Mouse (Mus musculus): ENCODE data around the gene C330007P06Rik. TPM values are rescaled to one million over a fixed set of nuclear protein-coding genes. Genes with fewer than 3 reads are reported as not detected.
"Not testable (repeated sequence)": the region's sequence is repeated elsewhere in the genome, so short reads cannot be mapped to it uniquely, and the experiment has no call there.

The C330007P06Rik gene
- total and polyA plus RNA-seq, 3 experiments = 18.6 to 61.2 (median 53.0) TPM

DNA sequence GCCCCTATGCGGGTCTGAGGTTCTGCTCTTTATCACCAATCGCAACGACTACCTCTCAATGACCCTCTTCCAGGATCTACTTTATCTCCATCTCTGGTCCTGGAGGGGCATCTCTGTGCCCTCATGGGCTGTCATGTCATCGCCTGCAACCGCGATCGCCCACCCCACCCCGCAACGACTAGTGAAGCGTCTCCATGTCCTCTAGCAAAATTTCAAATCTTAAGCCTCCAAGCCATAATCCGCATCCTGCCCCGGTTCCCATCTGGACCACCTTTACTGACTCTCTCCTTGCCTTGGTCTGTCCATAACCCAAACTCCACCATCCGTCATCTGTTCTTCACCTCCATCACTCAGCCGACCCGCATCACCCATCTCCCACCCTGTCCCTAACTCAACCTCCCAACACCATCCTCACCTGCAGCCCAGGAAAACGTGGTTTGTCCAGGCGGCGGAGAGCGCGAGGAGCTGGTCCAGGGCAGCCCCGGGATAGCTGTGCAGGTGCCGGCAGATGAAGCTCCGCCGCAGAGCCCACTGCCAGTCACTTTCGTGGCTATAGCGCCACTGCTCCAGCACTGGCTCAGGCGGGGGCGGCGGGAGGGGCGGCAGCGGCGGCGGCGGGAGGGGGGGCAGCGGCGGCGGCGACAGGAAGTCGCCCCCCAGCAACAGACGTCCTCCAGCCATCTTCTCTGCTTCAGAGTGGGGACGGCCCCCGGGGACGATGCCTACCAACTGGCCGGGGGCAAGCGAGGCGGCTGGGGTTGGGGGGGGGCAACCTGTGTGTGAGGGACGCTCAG, 28.6 kb upstream of the C330007P06Rik start, which contains the start of gene Nkrf:
Gene Nkrf, minus strand, starts transcription at position 579 of the 794 bp plus-strand sequence.
- peak; percentile 34 for DNase-seq (ENCODE audit: extremely low read depth)
- Histone ChIP-seq H3K79me2 (replicated peaks; ENCODE audit: control insufficient read depth, extremely low read depth, insufficient read depth, poor library complexity, severe bottlenecking) (peaks cover 30% of the 10 kb centered on the region), H3K9me3 (replicated peaks; ENCODE audit: low read length) (no peaks in the 10 kb centered on the region), H3K27me3 (replicated peaks) (no peaks in the 10 kb centered on the region), H3K4me2 (ENCODE audit: insufficient read depth, low read depth, poor library complexity, severe bottlenecking) (peak within 1 kb of the TSS; percentile 78), H3K4me1 (ENCODE audit: control insufficient read depth in 1 of 2, insufficient read depth in 2 of 2) (no peaks in the 10 kb centered on the region), H3K9ac (ENCODE audit: insufficient read depth, low read depth) (peak within 1 kb of the TSS; percentile 88), H3K4me3 (replicated peaks in 1 of 3; ENCODE audit: low read depth in 2 of 3, low read length in 2 of 3, poor library complexity in 1 of 3) (peak within 1 kb of the TSS; percentile 64 to 98 (median 70)), H3K36me3 (replicated peaks in 1 of 2; ENCODE audit: control insufficient read depth in 1 of 2, insufficient read depth in 1 of 2, low read length in 1 of 2) (no peaks in the 10 kb centered on the region), H3K27ac (ENCODE audit: insufficient read depth, low read depth) (peak within 1 kb of the TSS; percentile 55; the same call in 1 of the 2 replicates)
- dilution Hi-C loops (cut with MboI; ENCODE audit: extremely low pct_ligation_motif_present, extremely low pct_unique_long_range_greater_than_20kb, low sequenced_read_pairs) = no loop called here
- in situ Hi-C loops (cut with MboI; ENCODE audit: low pct_ligation_motif_present, low pct_unique_long_range_greater_than_20kb, low sequenced_read_pairs) = loop anchor here (10.0 to 25.0 kb wide), 2 partner anchors 78 to 140 kb away; no protein-coding TSS in a partner anchor
- TF ChIP-seq NELFE (IDR thresholded peaks at IDR 0.05; ENCODE audit: low read depth, low read length) (no peak), POLR2AphosphoS2 (IDR thresholded peaks at IDR 0.05; ENCODE audit: low read depth, low read length) (no peak; the same call in 1 of the 2 replicates), MXI1 (IDR thresholded peaks at IDR 0.05; ENCODE audit: low read depth, low read length) (no peak), SIN3A (IDR thresholded peaks at IDR 0.05; ENCODE audit: low read length) (peak; percentile 27; the same call in 1 of the 2 replicates)

- H3K27me3 ChIP-seq (replicated peaks) = no peaks in the 10 kb centered on the region
- in situ Hi-C loops (cut with MboI; ENCODE audit: low pct_ligation_motif_present, low pct_unique_long_range_greater_than_20kb, low sequenced_read_pairs) (loop anchor here (10.0 to 25.0 kb wide), 2 partner anchors 77 to 139 kb away; no protein-coding TSS in a partner anchor), dilution Hi-C loops (cut with MboI; ENCODE audit: extremely low pct_ligation_motif_present, extremely low pct_unique_long_range_greater_than_20kb, low sequenced_read_pairs) (no loop called here)
- H3K4me2 ChIP-seq (ENCODE audit: insufficient read depth, low read depth, poor library complexity, severe bottlenecking) = peak overlapping the region; percentile 78
- H3K4me3 ChIP-seq (replicated peaks in 1 of 3; ENCODE audit: low read depth in 2 of 3, low read length in 2 of 3, poor library complexity in 1 of 3) = peak overlapping the region; percentile 64 to 98 (median 70)
- TF ChIP-seq ZNF384 (IDR thresholded peaks at IDR 0.05; ENCODE audit: low read depth, low read length) (peak; percentile 46; the same call in 1 of the 2 replicates), MAFK (IDR thresholded peaks at IDR 0.05; ENCODE audit: insufficient replicate concordance, low read length) (no peak)
- H3K4me1 ChIP-seq (ENCODE audit: control insufficient read depth in 1 of 2, insufficient read depth in 2 of 2) = no peaks in the 10 kb centered on the region
- H3K36me3 ChIP-seq (replicated peaks in 1 of 2; ENCODE audit: control insufficient read depth in 1 of 2, insufficient read depth in 1 of 2, low read length in 1 of 2) = no peaks in the 10 kb centered on the region
- no peaks in the 10 kb centered on the region for H3K9me3 ChIP-seq (replicated peaks; ENCODE audit: low read length)
- no peak overlapping the region for H3K27ac ChIP-seq (ENCODE audit: insufficient read depth, low read depth)
- peak overlapping the region; percentile 88 for H3K9ac ChIP-seq (ENCODE audit: insufficient read depth, low read depth)
- H3K79me2 ChIP-seq (replicated peaks; ENCODE audit: control insufficient read depth, extremely low read depth, insufficient read depth, poor library complexity, severe bottlenecking) = peaks cover 30% of the 10 kb centered on the region
- no peak for DNase-seq (ENCODE audit: extremely low read depth)
Measured at GRCm38 (mm10) chrX:36901655-36902054, 27.7 kb upstream of the C330007P06Rik start.

GRCm38 (mm10) chrX:36898931-36899330, 25.0 kb upstream of the C330007P06Rik start:
- H3K4me2 ChIP-seq (ENCODE audit: insufficient read depth, low read depth, poor library complexity, severe bottlenecking); H3K9me3 ChIP-seq (replicated peaks; ENCODE audit: low read length); H3K4me1 ChIP-seq (ENCODE audit: control insufficient read depth in 1 of 2, insufficient read depth in 2 of 2); in situ Hi-C loops (cut with MboI; ENCODE audit: low pct_ligation_motif_present, low pct_unique_long_range_greater_than_20kb, low sequenced_read_pairs); H3K9ac ChIP-seq (ENCODE audit: insufficient read depth, low read depth); dilution Hi-C loops (cut with MboI; ENCODE audit: extremely low pct_ligation_motif_present, extremely low pct_unique_long_range_greater_than_20kb, low sequenced_read_pairs); H3K4me3 ChIP-seq (replicated peaks in 1 of 3; ENCODE audit: low read depth in 2 of 3, low read length in 2 of 3, poor library complexity in 1 of 3); H3K27me3 ChIP-seq (replicated peaks); H3K36me3 ChIP-seq (replicated peaks in 1 of 2; ENCODE audit: control insufficient read depth in 1 of 2, insufficient read depth in 1 of 2, low read length in 1 of 2); H3K27ac ChIP-seq (ENCODE audit: insufficient read depth, low read depth): not testable (repeated sequence)
- DNase-seq (ENCODE audit: extremely low read depth) = peak; percentile 34
- peaks cover 41% of the 10 kb centered on the region for H3K79me2 ChIP-seq (replicated peaks; ENCODE audit: control insufficient read depth, extremely low read depth, insufficient read depth, poor library complexity, severe bottlenecking)
- TF ChIP-seq SMC3 (IDR thresholded peaks at IDR 0.05; ENCODE audit: low read depth, low read length) = peak; percentile 18; the same call in 1 of the 2 replicates
- peak in 1 of 2 experiments; percentile 57; a peak in 2 of 4 replicates for TF ChIP-seq CTCF (conservative IDR thresholded peaks at IDR 0.05 in 1 of 2, IDR thresholded peaks at IDR 0.05 in 1 of 2; ENCODE audit: low read depth in 2 of 2, low read length in 2 of 2)

All from CH12.LX (cell line).